Mouse (Mus musculus): ENCODE results near the gene Oosp1.

DNA sequence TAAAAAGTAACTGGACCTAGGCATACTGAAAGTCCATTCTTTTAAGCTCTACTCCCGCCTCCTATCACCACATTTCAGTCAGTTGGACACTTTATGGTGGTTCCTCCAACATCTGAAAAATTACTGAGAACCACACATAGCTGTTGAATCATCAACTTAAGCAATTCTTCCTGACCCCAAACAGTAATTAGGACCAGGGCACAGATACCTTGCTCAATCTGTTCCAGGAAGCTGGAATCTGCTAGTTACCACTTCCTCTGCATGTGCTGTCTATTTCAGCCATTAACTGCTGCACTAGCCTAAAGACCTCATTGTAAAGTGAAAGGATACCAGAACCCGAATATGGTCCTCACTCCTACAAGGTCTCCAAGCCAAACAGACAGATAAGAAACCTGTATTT is 31.8 kb downstream of the Oosp1 start:
- TF ChIP-seq EP300 (IDR thresholded peaks at IDR 0.05; ENCODE audit: low read depth): no peak
- no peak for TF ChIP-seq CTCF (IDR thresholded peaks at IDR 0.05; ENCODE audit: low read depth)
